Mouse (Mus musculus) C2C12 (cell line): ENCODE results near the gene Gm10309.

Experiments
- CEBPB ChIP-seq: IDR thresholded peaks from one replicate; pipeline ENCODE4 v1.6.1; 2011; ENCODE audit warnings: low read depth, mild to moderate bottlenecking, control low read depth, moderate library complexity
- CTCF ChIP-seq: IDR thresholded peaks from one replicate; pipeline ENCODE4 v1.5.1; 2011; ENCODE audit not compliant: control insufficient read depth, insufficient read depth, insufficient read length
- FOSL1 ChIP-seq: IDR thresholded peaks from one replicate; pipeline ENCODE4 v1.8.0; 2011; ENCODE audit warnings: mild to moderate bottlenecking, low read length; ENCODE audit not compliant: poor library complexity, insufficient read depth, severe bottlenecking
- MAX ChIP-seq: IDR thresholded peaks from one replicate; pipeline ENCODE4 v1.6.1; 2011; ENCODE audit warnings: mild to moderate bottlenecking, control low read depth
- MYOD1 ChIP-seq: IDR thresholded peaks from one replicate; pipeline ENCODE4 v1.6.1; 2011; ENCODE audit warnings: low read depth; ENCODE audit not compliant: control insufficient read depth, insufficient read length
- MYOG ChIP-seq: IDR thresholded peaks from one replicate; pipeline ENCODE4 v1.6.1; 2011; ENCODE audit not compliant: control insufficient read depth, insufficient read length; ENCODE audit errors: extremely low read depth
- USF1 ChIP-seq: IDR thresholded peaks from one replicate; pipeline ENCODE4 v1.6.1; 2011; ENCODE audit warnings: low read depth, mild to moderate bottlenecking, control low read depth, moderate library complexity

GRCm38 (mm10) chr17:86487450-86487849, 17.6 kb downstream of the Gm10309 start:
- TF ChIP-seq MYOD1, result no peak
- TF ChIP-seq MAX, result no peak
- no peak for TF ChIP-seq CTCF
- TF ChIP-seq USF1, result no peak
- no peak for TF ChIP-seq MYOG
- no peak for TF ChIP-seq CEBPB
- TF ChIP-seq FOSL1, result no peak
